Mouse (Mus musculus) heart, adult 2 months (tissue): ENCODE results near the gene Stox1. TPM values are rescaled to one million over a fixed set of nuclear protein-coding genes. Genes with fewer than 3 reads are reported as not detected.
A peak's percentile ranks its signal among the peaks of the same experiment; 100 is the strongest.

ENCODE experiments used
- DNase-seq, 2 experiments: peaks; one replicate each; pipeline ENCODE4 v3.0.0; 2021
- H3K27ac ChIP-seq: fragments of 200-600 bp; 2 replicates; pipeline ENCODE4 v1.8.1; 2022
- H3K27me3 ChIP-seq: fragments of 200-500 bp; 2 replicates; pipeline ENCODE4 v1.6.1; 2012; ENCODE audit warnings: mild to moderate bottlenecking, low read length, inconsistent platforms, mixed read lengths; ENCODE audit not compliant: control insufficient read depth, insufficient read depth
- H3K36me3 ChIP-seq: fragments of 200-500 bp; 2 replicates; pipeline ENCODE4 v1.6.1; 2012; ENCODE audit warnings: low read length, inconsistent platforms; ENCODE audit not compliant: control insufficient read depth, insufficient read depth
- H3K4me1 ChIP-seq: fragments of 200-500 bp; 2 replicates; pipeline ENCODE4 v1.6.1; 2011; ENCODE audit warnings: low read length; ENCODE audit not compliant: control insufficient read depth, insufficient read depth
- H3K4me3 ChIP-seq: fragments of 200-600 bp; 2 replicates; pipeline ENCODE4 v1.8.1; 2022
- H3K79me2 ChIP-seq: fragments of 200-500 bp; replicated peaks from 2 replicates; pipeline ENCODE4 v1.6.1; 2012; ENCODE audit warnings: mild to moderate bottlenecking, inconsistent platforms, low read length, moderate library complexity, mixed read lengths; ENCODE audit not compliant: control insufficient read depth, insufficient read depth
- H3K9ac ChIP-seq: fragments of 200-500 bp; 2 replicates; pipeline ENCODE4 v1.6.1; 2012; ENCODE audit warnings: low read depth, mild to moderate bottlenecking, control low read depth, inconsistent platforms, low read length, mixed read lengths
- CTCF ChIP-seq: fragments of 200-600 bp; IDR thresholded peaks from 2 replicates; pipeline ENCODE4 v1.8.1; 2022; ENCODE audit warnings: antibody characterized with exemption, mild to moderate bottlenecking, moderate library complexity
- EP300 ChIP-seq: fragments of 200-500 bp; IDR thresholded peaks from 2 replicates; pipeline ENCODE4 v1.6.1; 2011; ENCODE audit warnings: low read depth, low read length, control low read depth; ENCODE audit not compliant: insufficient read depth
- POLR2A ChIP-seq: fragments of 200-500 bp; IDR thresholded peaks from 2 replicates; pipeline ENCODE4 v1.6.1; 2011; ENCODE audit warnings: mild to moderate bottlenecking, low read depth, low read length, control low read depth; ENCODE audit not compliant: insufficient read depth
- WGBS: fragments of 180-500 bp; shearing (Covaris S2); methylation state at CpG from one replicate; pipeline ENCODE4 v1.1.7; 2018; 5-methylcytosine and 5-hydroxymethylcytosine counted together
- intact Hi-C: fragments of 180-260 bp; cut with DNase I; formaldehyde crosslinking; loops from one replicate; pipeline ENCODE4 v1.15.1; 2025
- polyA plus RNA-seq: library from polyadenylated mRNA; depleted of rRNA; stranded (reverse); fragments of >200 nt; gene quantifications from 2 replicates; pipeline ENCODE4 v1.2.3, GENCODE M21; 2012
- total RNA-seq, 2 experiments: library from RNA; stranded (reverse); gene quantifications; 2 replicates each; pipeline ENCODE4 v1.2.3; 2021

Stox1 gene
- total and polyA plus RNA-seq, 3 experiments = 0.43 to 1.0 (median 0.75) TPM

DNA sequence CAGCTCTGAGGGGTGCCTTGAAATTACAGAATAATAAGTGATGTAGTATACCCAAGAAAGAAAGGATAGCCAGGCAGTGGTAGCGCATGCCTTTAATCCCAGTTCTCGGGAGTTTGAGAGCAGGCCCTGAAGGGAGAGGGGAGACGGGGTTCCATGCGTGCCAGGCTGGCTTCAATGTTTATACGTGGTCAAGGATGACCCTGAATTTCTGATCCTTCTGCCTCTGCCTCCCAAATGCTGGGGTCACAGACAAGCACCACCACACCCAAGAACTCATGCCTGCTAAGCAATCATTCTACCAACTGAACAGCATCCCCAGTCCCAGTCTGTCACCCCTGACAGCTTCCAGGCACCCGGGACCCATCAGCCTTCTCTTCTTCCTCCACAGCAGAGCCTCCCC, 49.7 kb downstream of the Stox1 start:
- Histone ChIP-seq H3K36me3 (no peaks in the 10 kb centered on the region), H3K9ac (no peak overlapping the region), H3K4me3 (no peak overlapping the region), H3K27ac (no peak overlapping the region), H3K27me3 (no peaks in the 10 kb centered on the region), H3K79me2 (no peaks in the 10 kb centered on the region), H3K4me1 (no peaks in the 10 kb centered on the region)
- intact Hi-C loops = no loop called here
- WGBS = 89% methylated on average over 6 of the region's 6 CpGs
- DNase-seq = no peak
- no peak for TF ChIP-seq CTCF
- no peak for TF ChIP-seq EP300
- no peak for TF ChIP-seq POLR2A

DNA sequence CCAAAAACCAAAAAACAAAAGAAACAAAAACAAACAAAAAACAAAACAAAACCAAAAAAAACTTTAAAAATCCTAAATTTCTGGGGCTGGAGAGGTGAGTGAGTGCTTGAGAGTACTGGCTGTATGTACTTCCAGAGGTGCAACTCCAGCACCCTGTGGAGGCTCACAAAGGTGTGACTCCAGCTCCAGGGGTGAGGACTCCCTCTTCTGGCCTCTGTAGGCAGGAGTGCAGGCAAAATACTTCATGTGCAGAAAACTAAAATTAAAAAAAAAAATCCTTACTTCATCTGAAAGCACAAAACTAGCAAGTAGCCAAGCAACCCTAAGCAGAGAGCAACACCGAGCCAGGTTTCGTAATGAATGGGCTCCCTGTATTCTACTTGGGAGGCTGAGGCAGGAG, 53.6 kb downstream of the Stox1 start:
- DNase-seq = no peak
- intact Hi-C loops = loop anchor here (2.0 kb wide), 1 partner anchor 26 kb away; no protein-coding TSS in a partner anchor
- peak; percentile 56 for TF ChIP-seq CTCF
- TF ChIP-seq EP300 = no peak
- Histone ChIP-seq H3K9ac (no peak overlapping the region), H3K4me3 (no peak overlapping the region), H3K27me3 (no peaks in the 10 kb centered on the region), H3K4me1 (no peaks in the 10 kb centered on the region), H3K27ac (no peak overlapping the region), H3K36me3 (no peaks in the 10 kb centered on the region), H3K79me2 (no peaks in the 10 kb centered on the region)
- WGBS = 94% methylated on average over 2 of the region's 2 CpGs

DNA sequence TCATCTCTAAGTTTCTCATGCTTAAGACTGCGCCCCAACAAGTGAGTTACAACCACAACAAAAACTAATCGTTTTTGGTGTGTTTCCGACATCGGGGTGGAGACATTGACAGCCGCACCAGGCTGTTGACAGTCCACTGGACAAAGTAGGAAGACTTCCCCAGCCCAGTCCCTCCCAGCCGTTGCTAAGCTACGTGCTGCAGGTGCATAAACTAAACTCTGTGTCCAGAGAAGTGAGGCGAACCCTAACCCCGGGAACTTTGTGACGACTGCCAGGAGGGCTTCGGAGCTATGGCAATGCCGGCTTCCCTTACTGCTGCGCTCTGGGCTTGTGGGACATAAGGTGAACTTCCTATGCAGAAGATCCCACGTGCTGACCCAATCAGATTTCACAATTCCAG, 56.7 kb downstream of the Stox1 start:
- H3K79me2 ChIP-seq = no peaks in the 10 kb centered on the region
- H3K27ac ChIP-seq = no peak overlapping the region
- intact Hi-C loops = no loop called here
- no peak overlapping the region for H3K4me3 ChIP-seq
- H3K9ac ChIP-seq = no peak overlapping the region
- H3K4me1 ChIP-seq = peaks cover 5% of the 10 kb centered on the region
- no peaks in the 10 kb centered on the region for H3K27me3 ChIP-seq
- TF ChIP-seq CTCF = no peak
- no peak for TF ChIP-seq EP300
- TF ChIP-seq POLR2A = no peak
- WGBS = 76% methylated on average over 14 of the region's 14 CpGs
- no peaks in the 10 kb centered on the region for H3K36me3 ChIP-seq
- no peak for DNase-seq

- H3K36me3 ChIP-seq = no peaks in the 10 kb centered on the region
- no peaks in the 10 kb centered on the region for H3K27me3 ChIP-seq
- no peak overlapping the region for H3K9ac ChIP-seq
- H3K79me2 ChIP-seq = no peaks in the 10 kb centered on the region
- intact Hi-C loops = no loop called here
- H3K4me1 ChIP-seq = peaks cover 9% of the 10 kb centered on the region
- TF ChIP-seq EP300 (no peak), CTCF (no peak), POLR2A (no peak)
- no peak overlapping the region for H3K4me3 ChIP-seq
- H3K27ac ChIP-seq = no peak overlapping the region
- no peak for DNase-seq
- 89% methylated on average over 2 of the region's 2 CpGs for WGBS
Measured at GRCm38 (mm10) chr10:62668463-62668862, 57.5 kb downstream of the Stox1 start.

GRCm38 (mm10) chr10:62668043-62668442, 57.9 kb downstream of the Stox1 start:
- Histone ChIP-seq H3K27ac (no peak overlapping the region), H3K4me1 (peaks cover 9% of the 10 kb centered on the region), H3K9ac (no peak overlapping the region), H3K79me2 (no peaks in the 10 kb centered on the region), H3K36me3 (no peaks in the 10 kb centered on the region), H3K4me3 (no peak overlapping the region), H3K27me3 (no peaks in the 10 kb centered on the region)
- no peak for DNase-seq
- TF ChIP-seq POLR2A (no peak), EP300 (no peak), CTCF (no peak)
- 47% methylated on average over 5 of the region's 5 CpGs for WGBS
- intact Hi-C loops = no loop called here

DNA sequence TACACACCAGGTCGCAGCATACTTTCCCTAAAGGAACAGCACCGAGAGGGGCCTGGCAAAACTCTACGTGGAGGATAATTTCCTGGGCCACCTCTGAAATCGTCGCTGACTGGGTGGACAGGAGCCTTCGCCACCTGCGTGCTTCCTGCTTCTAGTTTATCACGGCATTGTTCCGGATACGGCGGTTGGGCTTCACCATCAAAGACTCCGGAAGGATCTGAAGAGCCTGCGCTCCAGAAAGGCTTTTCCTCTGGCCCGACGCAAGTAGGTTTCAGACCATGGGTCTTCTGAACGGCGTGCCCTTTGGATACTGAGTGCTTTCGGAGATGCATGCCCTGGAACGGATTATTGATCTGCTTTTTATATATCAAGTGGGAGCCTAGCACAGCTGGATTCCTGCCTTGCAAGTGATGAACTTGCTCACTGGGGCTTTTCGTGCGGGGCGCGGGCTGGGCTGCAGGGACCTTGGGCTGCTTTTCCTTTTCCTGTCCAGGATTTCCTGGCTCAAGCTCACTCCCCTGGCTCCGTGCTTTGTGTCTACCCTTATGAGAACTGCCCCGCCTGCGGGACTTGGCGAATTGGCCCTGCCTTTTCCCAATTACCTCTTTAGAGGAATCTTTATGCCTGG, 60.9 kb downstream of the Stox1 start:
- TF ChIP-seq CTCF = no peak
- TF ChIP-seq EP300 = 0 out of 2 replicates have a peak, but pooled peaks have one; percentile 13
- TF ChIP-seq POLR2A = peak; percentile 63
- peak overlapping the region; percentile 25; the same call in 1 of the 2 replicates for H3K9ac ChIP-seq
- H3K27ac ChIP-seq = peak overlapping the region; percentile 89
- WGBS = 20% methylated on average over 27 of the region's 27 CpGs
- H3K27me3 ChIP-seq = no peaks in the 10 kb centered on the region
- intact Hi-C loops = loop anchor here (1.0 kb wide), 1 partner anchor 14 kb away; the partner anchor contains the start of gene Ddx50
- peak; percentile 78 to 84 for DNase-seq
- H3K36me3 ChIP-seq = no peaks in the 10 kb centered on the region
- peak overlapping the region; percentile 48 for H3K4me3 ChIP-seq
- no peaks in the 10 kb centered on the region for H3K79me2 ChIP-seq
- H3K4me1 ChIP-seq = peaks cover 11% of the 10 kb centered on the region
